Mouse (Mus musculus) liver, embryonic 16.5 days (tissue): Measurements from ENCODE around the gene Ankrd17. TPM values are rescaled to one million over a fixed set of nuclear protein-coding genes. Genes with fewer than 3 reads are reported as not detected.
A peak's percentile ranks its signal among the peaks of the same experiment; 100 is the strongest.

Experiments
- ATAC-seq: fragments of 200-750 bp; cut with Nextera tagmentation; 2 replicates; pipeline ENCODE4 v1.8.0; 2017; ENCODE audit warnings: low read depth, mild to moderate bottlenecking, moderate number of reproducible peaks, moderate library complexity
- H3K27ac ChIP-seq: fragments of 300-500 bp; sonication (generic); 2 replicates; pipeline ENCODE4 v1.5.1; 2014; ENCODE audit warnings: mild to moderate bottlenecking, low read length
- H3K27me3 ChIP-seq: fragments of 300-500 bp; sonication (generic); 2 replicates; pipeline ENCODE4 v1.6.1; 2014; ENCODE audit warnings: low read depth, low read length, mixed read lengths; ENCODE audit not compliant: control insufficient read depth, insufficient read depth
- H3K36me3 ChIP-seq: fragments of 300-500 bp; sonication (generic); 2 replicates; pipeline ENCODE4 v1.6.1; 2014; ENCODE audit warnings: mild to moderate bottlenecking; ENCODE audit not compliant: control insufficient read depth, insufficient read depth
- H3K4me1 ChIP-seq: fragments of 300-500 bp; sonication (generic); 2 replicates; pipeline ENCODE4 v1.6.1; 2014; ENCODE audit warnings: low read depth, low read length, mixed read lengths; ENCODE audit not compliant: control insufficient read depth
- H3K4me2 ChIP-seq: fragments of 300-500 bp; sonication (generic); 2 replicates; pipeline ENCODE4 v1.6.1; 2014; ENCODE audit warnings: low read depth, low read length, mixed read lengths
- H3K4me3 ChIP-seq: fragments of 300-500 bp; sonication (generic); 2 replicates; pipeline ENCODE4 v1.5.1; 2014; ENCODE audit warnings: low read depth, mild to moderate bottlenecking, low read length
- H3K9ac ChIP-seq: fragments of 300-500 bp; sonication (generic); 2 replicates; pipeline ENCODE4 v1.6.1; 2014; ENCODE audit warnings: low read depth, low read length
- H3K9me3 ChIP-seq: fragments of 300-500 bp; sonication (generic); replicated peaks from 2 replicates; pipeline ENCODE4 v1.6.1; 2016; ENCODE audit warnings: low read length; ENCODE audit not compliant: control insufficient read depth
- WGBS: fragments of 180-500 bp; shearing (Covaris S2); extraction: QIAGEN DNeasy Blood & Tissue Kit; methylation state at CpG from one replicate; pipeline ENCODE4 v1.1.7; 2014; ENCODE audit not compliant: insufficient replicate concordance; 5-methylcytosine and 5-hydroxymethylcytosine counted together
- polyA plus RNA-seq: library from polyadenylated mRNA; unstranded; fragments of >200 nt; fragmentation: Nextera tagmentation; extraction: Ambion mirVana; gene quantifications from 2 replicates; pipeline ENCODE4 v1.2.1, GENCODE M21; 2015

Ankrd17 gene
- polyA plus RNA-seq, 1 experiment from 2014 or later: 8.2 TPM

GRCm38 (mm10) chr5:90217226-90217625 lies 149.2 kb downstream of the Ankrd17 start:
- Histone ChIP-seq H3K27ac (no peak overlapping the region), H3K4me2 (no peak overlapping the region), H3K27me3 (no peaks in the 10 kb centered on the region), H3K9ac (no peak overlapping the region), H3K4me3 (no peak overlapping the region), H3K9me3 (no peaks in the 10 kb centered on the region), H3K36me3 (peaks cover 2% of the 10 kb centered on the region; the same call in 1 of the 2 replicates), H3K4me1 (no peaks in the 10 kb centered on the region)
- WGBS: 76% methylated on average over 12 of the region's 12 CpGs
- ATAC-seq: no peak

GRCm38 (mm10) chr5:90213356-90213755 lies 153.0 kb downstream of the Ankrd17 start:
- Histone ChIP-seq H3K4me2 (no peak overlapping the region), H3K27ac (no peak overlapping the region), H3K36me3 (peaks cover 2% of the 10 kb centered on the region; the same call in 1 of the 2 replicates), H3K9ac (no peak overlapping the region), H3K27me3 (no peaks in the 10 kb centered on the region), H3K9me3 (no peaks in the 10 kb centered on the region), H3K4me1 (no peaks in the 10 kb centered on the region), H3K4me3 (no peak overlapping the region)
- ATAC-seq: no peak
- WGBS: 85% methylated on average over 12 of the region's 12 CpGs

GRCm38 (mm10) chr5:90203168-90203567 lies 163.2 kb downstream of the Ankrd17 start:
- no peaks in the 10 kb centered on the region; the same call in 1 of the 2 replicates for H3K4me1 ChIP-seq
- no peak overlapping the region for H3K27ac ChIP-seq
- H3K4me3 ChIP-seq: no peak overlapping the region
- no peaks in the 10 kb centered on the region for H3K9me3 ChIP-seq
- 8% methylated on average over 5 of the region's 5 CpGs for WGBS
- no peaks in the 10 kb centered on the region for H3K36me3 ChIP-seq
- no peak overlapping the region for H3K9ac ChIP-seq
- ATAC-seq: no peak
- no peak overlapping the region for H3K4me2 ChIP-seq
- H3K27me3 ChIP-seq: no peaks in the 10 kb centered on the region

GRCm38 (mm10) chr5:90202447-90203117 lies 163.8 kb downstream of the Ankrd17 start:
- Histone ChIP-seq H3K9ac (no peak overlapping the region), H3K9me3 (no peaks in the 10 kb centered on the region), H3K27me3 (no peaks in the 10 kb centered on the region), H3K4me2 (no peak overlapping the region), H3K36me3 (no peaks in the 10 kb centered on the region), H3K4me1 (no peaks in the 10 kb centered on the region; the same call in 1 of the 2 replicates), H3K27ac (no peak overlapping the region), H3K4me3 (no peak overlapping the region)
- 66% methylated on average over 9 of the region's 9 CpGs for WGBS
- ATAC-seq: peak; percentile 35; the same call in 1 of the 2 replicates

GRCm38 (mm10) chr5:90199922-90200632 lies 166.3 kb downstream of the Ankrd17 start:
- Histone ChIP-seq H3K4me2 (no peak overlapping the region), H3K4me1 (no peaks in the 10 kb centered on the region; the same call in 1 of the 2 replicates), H3K9me3 (no peaks in the 10 kb centered on the region), H3K36me3 (no peaks in the 10 kb centered on the region), H3K27ac (no peak overlapping the region), H3K9ac (no peak overlapping the region), H3K27me3 (no peaks in the 10 kb centered on the region), H3K4me3 (no peak overlapping the region)
- 44% methylated on average over 16 of the region's 16 CpGs for WGBS
- ATAC-seq: no peak

- WGBS: 21% methylated on average over 6 of the region's 6 CpGs
- ATAC-seq: no peak
- no peaks in the 10 kb centered on the region for H3K27me3 ChIP-seq
- H3K4me3 ChIP-seq: no peak overlapping the region
- H3K4me2 ChIP-seq: no peak overlapping the region
- H3K4me1 ChIP-seq: no peaks in the 10 kb centered on the region
- no peaks in the 10 kb centered on the region for H3K36me3 ChIP-seq
- no peak overlapping the region for H3K27ac ChIP-seq
- H3K9me3 ChIP-seq: no peaks in the 10 kb centered on the region
- H3K9ac ChIP-seq: no peak overlapping the region
These were observed 171.5 kb downstream of the Ankrd17 start for GRCm38 (mm10) chr5:90194831-90195230.

- no peaks in the 10 kb centered on the region for H3K27me3 ChIP-seq
- no peaks in the 10 kb centered on the region for H3K36me3 ChIP-seq
- no peak overlapping the region for H3K27ac ChIP-seq
- H3K4me2 ChIP-seq: no peak overlapping the region
- no peaks in the 10 kb centered on the region; the same call in 1 of the 2 replicates for H3K9me3 ChIP-seq
- H3K4me1 ChIP-seq: no peaks in the 10 kb centered on the region
- H3K9ac ChIP-seq: no peak overlapping the region
- no peak for ATAC-seq
- WGBS: 43% methylated on average over 5 of the region's 5 CpGs
- H3K4me3 ChIP-seq: no peak overlapping the region
These were observed 183.6 kb downstream of the Ankrd17 start for GRCm38 (mm10) chr5:90182782-90183181.

GRCm38 (mm10) chr5:90179094-90179493 lies 187.3 kb downstream of the Ankrd17 start:
- H3K4me2 ChIP-seq: no peak overlapping the region
- 73% methylated on average over 5 of the region's 5 CpGs for whole genome bisulfite sequencing
- H3K4me3 ChIP-seq: no peak overlapping the region
- H3K9ac ChIP-seq: no peak overlapping the region
- no peaks in the 10 kb centered on the region for H3K27me3 ChIP-seq
- H3K36me3 ChIP-seq: no peaks in the 10 kb centered on the region
- no peaks in the 10 kb centered on the region for H3K4me1 ChIP-seq
- H3K27ac ChIP-seq: no peak overlapping the region
- H3K9me3 ChIP-seq: no peaks in the 10 kb centered on the region
- no peak for ATAC-seq

GRCm38 (mm10) chr5:90178116-90178515 lies 188.3 kb downstream of the Ankrd17 start:
- no peaks in the 10 kb centered on the region for H3K27me3 ChIP-seq
- H3K4me3 ChIP-seq: no peak overlapping the region
- no peaks in the 10 kb centered on the region for H3K4me1 ChIP-seq
- no peak overlapping the region for H3K27ac ChIP-seq
- no peak overlapping the region for H3K4me2 ChIP-seq
- ATAC-seq: no peak
- no peaks in the 10 kb centered on the region for H3K36me3 ChIP-seq
- no peak overlapping the region for H3K9ac ChIP-seq
- 78% methylated on average over 1 of the region's 1 CpGs for WGBS
- no peaks in the 10 kb centered on the region for H3K9me3 ChIP-seq
